Mouse (Mus musculus) liver, embryonic 11.5 days (tissue): Measurements from ENCODE around the gene Vwa8. TPM values are rescaled to one million over a fixed set of nuclear protein-coding genes. Genes with fewer than 3 reads are reported as not detected.

Source experiments
- ATAC-seq: fragments of 200-750 bp; cut with Nextera tagmentation; replicated peaks from 2 replicates; pipeline ENCODE4 v1.8.0; 2017; ENCODE audit warnings: moderate number of reproducible peaks, mild to moderate bottlenecking, moderate TSS enrichment, moderate library complexity; ENCODE audit not compliant: low FRiP score
- DNase-seq: peaks from one replicate; pipeline ENCODE4 v3.0.0-alpha.2; 2017; ENCODE audit warnings: low spot score
- H3K27ac ChIP-seq: fragments of 300-500 bp; sonication (generic); 2 replicates; pipeline ENCODE4 v1.5.1; 2014; ENCODE audit warnings: mild to moderate bottlenecking, low read depth, low read length, control low read depth
- H3K27me3 ChIP-seq: fragments of 300-500 bp; sonication (generic); replicated peaks from 2 replicates; pipeline ENCODE4 v1.6.1; 2014; ENCODE audit warnings: low read length, mixed read lengths; ENCODE audit not compliant: control insufficient read depth, insufficient read depth
- H3K36me3 ChIP-seq: fragments of 300-500 bp; sonication (generic); 2 replicates; pipeline ENCODE4 v1.6.1; 2014; ENCODE audit warnings: mild to moderate bottlenecking, low read length, moderate library complexity, mixed read lengths; ENCODE audit not compliant: control insufficient read depth, insufficient read depth
- H3K4me1 ChIP-seq: fragments of 300-500 bp; sonication (generic); replicated peaks from 2 replicates; pipeline ENCODE4 v1.6.1; 2014; ENCODE audit warnings: low read length, mixed read lengths; ENCODE audit not compliant: control insufficient read depth, insufficient read depth
- H3K4me2 ChIP-seq: fragments of 300-500 bp; sonication (generic); 2 replicates; pipeline ENCODE4 v1.6.1; 2014; ENCODE audit warnings: mild to moderate bottlenecking, control low read depth, moderate library complexity
- H3K4me3 ChIP-seq: fragments of 300-500 bp; sonication (generic); 2 replicates; pipeline ENCODE4 v1.5.1; 2014; ENCODE audit warnings: low read depth, low read length, control low read depth
- H3K9ac ChIP-seq: fragments of 300-500 bp; sonication (generic); 2 replicates; pipeline ENCODE4 v1.6.1; 2014; ENCODE audit warnings: low read depth, low read length, control low read depth
- H3K9me3 ChIP-seq: fragments of 300-500 bp; sonication (generic); 2 replicates; pipeline ENCODE4 v1.6.1; 2016; ENCODE audit warnings: low read length, inconsistent platforms, mixed read lengths; ENCODE audit not compliant: control insufficient read depth
- WGBS: fragments of 180-500 bp; shearing (Covaris S2); extraction: QIAGEN DNeasy Blood & Tissue Kit; methylation state at CpG from one replicate; pipeline ENCODE4 v1.1.7; 2014; 5-methylcytosine and 5-hydroxymethylcytosine counted together
- polyA plus RNA-seq: library from polyadenylated mRNA; unstranded; fragments of >200 nt; fragmentation: Nextera tagmentation; extraction: Ambion mirVana; gene quantifications from 2 replicates; pipeline ENCODE4 v1.2.1, GENCODE M21; 2014

Vwa8 gene
- polyA plus RNA-seq, 1 experiment from 2014 or later = 12.6 TPM

DNA sequence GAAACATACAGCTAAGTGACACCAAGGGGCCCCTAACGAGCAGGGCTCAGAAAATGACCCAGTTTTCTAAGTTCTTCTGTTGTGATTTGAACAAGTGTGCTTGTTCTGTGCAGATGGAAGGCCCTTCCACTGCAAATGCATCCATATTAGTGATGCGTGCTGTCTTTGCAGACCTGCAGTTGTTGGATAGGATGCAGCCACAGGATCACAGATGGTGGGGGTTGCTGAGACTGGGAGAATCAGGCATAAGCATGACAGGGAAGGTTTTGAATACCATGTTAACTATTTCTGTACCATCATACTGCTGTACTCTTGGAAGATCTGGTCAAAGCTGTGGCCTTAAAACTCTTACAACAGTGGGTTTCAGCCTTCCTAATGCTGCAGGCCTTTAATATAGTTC is 83.2 kb downstream of the Vwa8 start:
- Histone ChIP-seq H3K4me2 (no peak overlapping the region), H3K36me3 (no peaks in the 10 kb centered on the region), H3K9ac (no peak overlapping the region), H3K27ac (no peak overlapping the region), H3K27me3 (no peaks in the 10 kb centered on the region), H3K4me3 (no peak overlapping the region), H3K4me1 (no peaks in the 10 kb centered on the region), H3K9me3 (no peaks in the 10 kb centered on the region)
- DNase-seq = no peak
- 76% methylated on average over 2 of the region's 2 CpGs for WGBS
- no peak for ATAC-seq

DNA sequence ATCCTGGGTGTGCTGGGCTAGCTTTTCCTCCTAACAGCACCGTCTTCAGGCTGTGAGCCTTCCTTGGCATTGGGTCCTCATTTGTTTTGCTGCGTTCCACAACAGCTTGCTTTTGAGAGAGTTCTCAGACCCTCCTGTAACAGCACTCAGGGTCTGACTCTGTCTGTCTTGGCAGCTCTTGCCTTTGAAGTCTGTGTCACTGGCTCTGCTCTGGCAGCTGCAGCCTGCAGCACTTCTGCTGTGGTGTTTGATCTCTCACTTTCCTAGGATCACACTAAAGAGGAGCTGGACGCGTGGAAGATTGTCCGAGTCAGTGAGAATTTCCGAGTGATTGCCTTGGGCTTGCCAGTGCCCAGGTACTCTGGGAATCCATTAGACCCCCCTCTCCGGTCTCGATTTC is 84.5 kb downstream of the Vwa8 start:
- Histone ChIP-seq H3K27me3 (no peaks in the 10 kb centered on the region), H3K9me3 (no peaks in the 10 kb centered on the region), H3K4me1 (no peaks in the 10 kb centered on the region), H3K9ac (no peak overlapping the region), H3K27ac (no peak overlapping the region), H3K4me3 (no peak overlapping the region), H3K36me3 (no peaks in the 10 kb centered on the region), H3K4me2 (no peak overlapping the region)
- 76% methylated on average over 8 of the region's 8 CpGs for WGBS
- DNase-seq (no peak), ATAC-seq (no peak)

DNA sequence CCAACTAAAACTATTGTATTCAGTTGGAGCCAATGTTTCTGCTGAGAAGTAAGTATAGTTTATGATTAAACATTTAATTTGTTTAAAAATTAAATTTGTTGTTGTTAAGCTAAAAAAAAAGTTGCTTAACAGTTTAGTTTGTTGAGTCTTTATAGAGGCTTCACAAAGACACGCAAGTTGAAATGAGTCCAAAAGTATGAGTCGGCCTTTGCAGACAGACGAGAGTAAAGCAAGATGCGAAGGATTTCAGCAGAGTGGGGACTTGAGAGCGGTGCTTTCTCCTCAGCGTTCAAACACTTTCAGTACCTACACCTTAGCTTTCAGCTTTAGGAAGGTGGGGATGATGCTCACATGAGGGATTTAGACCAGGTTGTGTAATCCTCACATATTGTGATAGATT is 85.7 kb downstream of the Vwa8 start:
- Histone ChIP-seq H3K9me3 (no peaks in the 10 kb centered on the region), H3K4me2 (no peak overlapping the region), H3K27me3 (no peaks in the 10 kb centered on the region), H3K36me3 (no peaks in the 10 kb centered on the region), H3K9ac (no peak overlapping the region), H3K4me1 (no peaks in the 10 kb centered on the region), H3K4me3 (no peak overlapping the region), H3K27ac (no peak overlapping the region)
- 91% methylated on average over 6 of the region's 6 CpGs for WGBS
- DNase-seq (no peak), ATAC-seq (no peak)

GRCm38 (mm10) chr14:78935796-78936195 is 86.9 kb downstream of the Vwa8 start:
- H3K36me3 ChIP-seq = no peaks in the 10 kb centered on the region
- DNase-seq (no peak), ATAC-seq (no peak)
- H3K9me3 ChIP-seq = no peaks in the 10 kb centered on the region
- no peak overlapping the region for H3K9ac ChIP-seq
- H3K27ac ChIP-seq = no peak overlapping the region
- H3K4me1 ChIP-seq = no peaks in the 10 kb centered on the region
- H3K4me3 ChIP-seq = no peak overlapping the region
- WGBS = 61% methylated on average over 3 of the region's 3 CpGs
- H3K4me2 ChIP-seq = no peak overlapping the region
- no peaks in the 10 kb centered on the region for H3K27me3 ChIP-seq

GRCm38 (mm10) chr14:78941741-78942475 is 93.1 kb downstream of the Vwa8 start:
- H3K4me1 ChIP-seq = no peaks in the 10 kb centered on the region
- H3K4me2 ChIP-seq = no peak overlapping the region
- H3K4me3 ChIP-seq = no peak overlapping the region
- DNase-seq (no peak), ATAC-seq (no peak)
- H3K27me3 ChIP-seq = no peaks in the 10 kb centered on the region
- 85% methylated on average over 11 of the region's 11 CpGs for WGBS
- H3K9me3 ChIP-seq = no peaks in the 10 kb centered on the region
- no peak overlapping the region for H3K9ac ChIP-seq
- H3K27ac ChIP-seq = no peak overlapping the region
- no peaks in the 10 kb centered on the region for H3K36me3 ChIP-seq

DNA sequence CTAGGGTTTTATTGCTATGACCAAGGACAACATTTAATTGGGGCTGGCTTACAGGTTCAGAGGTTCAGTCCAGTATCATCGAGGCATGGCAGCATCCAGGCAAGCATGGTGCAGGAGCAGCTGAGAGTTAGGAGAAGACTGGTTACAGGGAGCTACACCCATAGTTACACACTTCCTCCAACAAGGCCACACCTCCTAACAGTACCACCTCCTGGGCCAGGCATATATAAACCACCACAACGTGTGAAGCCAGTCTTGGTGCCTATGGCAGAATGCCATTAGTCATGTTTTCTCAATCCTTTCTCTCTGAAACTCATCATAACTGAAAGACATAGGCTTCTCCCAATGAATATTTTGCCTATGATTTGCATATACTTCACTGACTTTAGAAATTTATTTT is 106.9 kb downstream of the Vwa8 start:
- WGBS = 70% methylated on average over 2 of the region's 2 CpGs
- ATAC-seq (no peak), DNase-seq (no peak)
- no peak overlapping the region for H3K9ac ChIP-seq
- H3K4me1 ChIP-seq = no peaks in the 10 kb centered on the region
- H3K4me3 ChIP-seq = no peak overlapping the region
- no peaks in the 10 kb centered on the region for H3K9me3 ChIP-seq
- no peaks in the 10 kb centered on the region for H3K27me3 ChIP-seq
- no peaks in the 10 kb centered on the region for H3K36me3 ChIP-seq
- no peak overlapping the region for H3K27ac ChIP-seq
- H3K4me2 ChIP-seq = no peak overlapping the region

GRCm38 (mm10) chr14:78970621-78971020 is 121.8 kb downstream of the Vwa8 start:
- Histone ChIP-seq H3K36me3 (peaks cover 2% of the 10 kb centered on the region; the same call in 1 of the 2 replicates), H3K27ac (no peak overlapping the region), H3K9me3 (no peaks in the 10 kb centered on the region), H3K9ac (no peak overlapping the region), H3K4me1 (no peaks in the 10 kb centered on the region), H3K4me2 (no peak overlapping the region), H3K4me3 (no peak overlapping the region), H3K27me3 (no peaks in the 10 kb centered on the region)
- ATAC-seq = no peak
- DNase-seq = no peak
- WGBS = 91% methylated on average over 10 of the region's 10 CpGs

DNA sequence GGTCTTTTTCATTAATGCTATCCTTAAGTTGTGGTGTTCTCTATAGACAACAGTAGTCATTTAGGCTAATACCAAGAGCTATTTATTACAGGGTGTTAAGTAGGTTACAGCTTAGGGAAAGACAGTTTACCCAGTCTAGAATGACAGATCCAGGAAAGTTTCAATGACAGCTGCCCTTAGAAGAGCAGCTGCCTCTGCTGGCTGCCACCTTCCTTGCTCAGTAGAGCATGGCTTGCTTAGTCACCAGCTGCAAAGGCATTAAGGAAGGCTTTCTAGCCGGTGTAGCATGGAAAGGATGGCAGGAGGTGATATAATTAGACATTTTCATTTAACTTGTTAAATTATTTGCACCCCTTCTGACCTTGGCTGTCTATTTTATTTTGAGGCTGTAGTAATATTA is 123.6 kb downstream of the Vwa8 start:
- peaks cover 2% of the 10 kb centered on the region; the same call in 1 of the 2 replicates for H3K36me3 ChIP-seq
- 69% methylated on average over 1 of the region's 1 CpGs for WGBS
- DNase-seq = no peak
- ATAC-seq = no peak
- H3K4me3 ChIP-seq = no peak overlapping the region
- H3K27me3 ChIP-seq = no peaks in the 10 kb centered on the region
- no peaks in the 10 kb centered on the region for H3K4me1 ChIP-seq
- H3K27ac ChIP-seq = no peak overlapping the region
- no peak overlapping the region for H3K4me2 ChIP-seq
- no peak overlapping the region for H3K9ac ChIP-seq
- H3K9me3 ChIP-seq = no peaks in the 10 kb centered on the region

DNA sequence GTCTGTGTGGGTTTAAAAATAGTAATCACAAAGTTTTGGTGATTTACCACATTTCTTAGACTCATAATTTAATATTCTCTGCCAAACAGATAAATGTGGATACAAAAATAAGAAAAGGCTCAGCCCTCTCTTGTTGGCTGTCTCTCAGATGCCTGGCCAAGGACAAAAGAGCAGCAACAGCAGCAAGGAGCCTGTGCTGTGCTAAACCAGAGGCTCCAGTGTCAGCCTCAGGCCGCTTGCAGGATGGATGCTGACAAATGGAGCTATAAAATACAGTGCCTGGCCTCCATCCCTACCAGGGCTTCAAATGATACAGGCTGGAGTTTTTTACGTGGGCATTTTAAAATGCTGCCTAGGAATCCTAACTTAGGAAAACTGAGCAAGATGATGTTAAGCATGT is 134.3 kb downstream of the Vwa8 start:
- ATAC-seq = no peak
- H3K36me3 ChIP-seq = no peaks in the 10 kb centered on the region; the same call in 1 of the 2 replicates
- no peak overlapping the region for H3K4me2 ChIP-seq
- no peak for DNase-seq
- H3K9ac ChIP-seq = no peak overlapping the region
- H3K27ac ChIP-seq = no peak overlapping the region
- no peaks in the 10 kb centered on the region for H3K4me1 ChIP-seq
- H3K9me3 ChIP-seq = no peaks in the 10 kb centered on the region
- no peak overlapping the region for H3K4me3 ChIP-seq
- 68% methylated on average over 2 of the region's 2 CpGs for WGBS
- no peaks in the 10 kb centered on the region for H3K27me3 ChIP-seq
